Mouse (Mus musculus): ENCODE measurements around the gene Lhfpl5.

Gene Lhfpl5

GRCm38 (mm10) chr17:28628248-28629124, 53.0 kb downstream of the Lhfpl5 start:
- DNase-seq = peak; percentile 48 to 55

- DNase-seq = no peak
These were observed 53.7 kb downstream of the Lhfpl5 start for GRCm38 (mm10) chr17:28629125-28629524.
